Mouse (Mus musculus) thymus, adult 2 months (tissue): ENCODE measurements around the gene Ccl11. TPM values are rescaled to one million over a fixed set of nuclear protein-coding genes. Genes with fewer than 3 reads are reported as not detected.

Source experiments
- DNase-seq: peaks from one replicate; pipeline ENCODE4 v3.0.0; 2021
- H3K27ac ChIP-seq: fragments of 200-500 bp; 2 replicates; pipeline ENCODE4 v1.5.1; 2012; ENCODE audit warnings: low read length, control low read depth; ENCODE audit not compliant: control insufficient read depth, insufficient read depth
- H3K27me3 ChIP-seq: fragments of 200-500 bp; 2 replicates; pipeline ENCODE4 v1.6.1; 2012; ENCODE audit warnings: mild to moderate bottlenecking, low read length, moderate library complexity, mixed read lengths; ENCODE audit not compliant: control insufficient read depth, insufficient read depth
- H3K36me3 ChIP-seq: fragments of 200-500 bp; 2 replicates; pipeline ENCODE4 v1.6.1; 2012; ENCODE audit warnings: mild to moderate bottlenecking, low read length, moderate library complexity; ENCODE audit not compliant: control insufficient read depth, insufficient read depth
- H3K4me1 ChIP-seq: fragments of 200-500 bp; replicated peaks from 2 replicates; pipeline ENCODE4 v1.6.1; 2012; ENCODE audit warnings: low read length; ENCODE audit not compliant: control insufficient read depth, insufficient read depth
- H3K4me3 ChIP-seq: fragments of 200-500 bp; 2 replicates; pipeline ENCODE4 v1.5.1; 2012; ENCODE audit warnings: mild to moderate bottlenecking, low read length, control low read depth, moderate library complexity; ENCODE audit not compliant: control insufficient read depth, insufficient read depth
- CTCF ChIP-seq: fragments of 200-500 bp; IDR thresholded peaks from 2 replicates; pipeline ENCODE4 v1.5.1; 2012; ENCODE audit warnings: mild to moderate bottlenecking, control low read depth, low read length, moderate library complexity, borderline replicate concordance; ENCODE audit not compliant: control insufficient read depth, poor library complexity, insufficient read depth; ENCODE audit errors: extremely low read depth
- POLR2A ChIP-seq: fragments of 200-500 bp; IDR thresholded peaks from 2 replicates; pipeline ENCODE4 v1.6.1; 2012; ENCODE audit warnings: mild to moderate bottlenecking, low read length, control low read depth, moderate library complexity; ENCODE audit not compliant: control insufficient read depth, poor library complexity, insufficient read depth; ENCODE audit errors: extremely low read depth
- WGBS: fragments of 180-500 bp; shearing (Covaris S2); methylation state at CpG from one replicate; pipeline ENCODE4 v1.1.7; 2018; 5-methylcytosine and 5-hydroxymethylcytosine counted together
- polyA plus RNA-seq: library from polyadenylated mRNA; depleted of rRNA; stranded (reverse); fragments of >200 nt; gene quantifications from 2 replicates; pipeline ENCODE4 v1.2.3, GENCODE M21; 2012

Gene Ccl11
- polyA plus RNA-seq, 1 experiment: 30.1 TPM

DNA sequence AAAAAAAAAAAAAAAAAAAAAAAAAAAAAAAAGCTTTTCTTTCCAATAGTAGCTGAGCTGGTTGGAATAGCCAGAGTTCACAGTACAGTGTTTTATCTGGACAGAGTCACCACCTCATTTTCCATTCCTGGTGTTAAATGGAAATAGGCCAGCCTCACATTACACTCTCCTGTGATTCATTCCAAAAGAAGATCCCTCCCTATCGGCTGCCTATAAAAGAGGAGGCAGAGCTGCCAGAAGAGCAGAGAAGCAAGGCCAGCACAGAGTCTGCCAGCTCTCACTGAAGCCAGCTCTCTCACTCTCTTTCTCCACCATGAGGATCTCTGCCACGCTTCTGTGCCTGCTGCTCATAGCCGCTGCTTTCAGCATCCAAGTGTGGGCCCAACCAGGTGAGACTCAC is 12.2 kb upstream of the Ccl11 start, which contains the start of gene Ccl7:
TSS of gene Ccl7 (plus strand) at position 242 of the 400 bp plus-strand sequence.
- Histone ChIP-seq H3K27ac (no peak within 1 kb of the TSS), H3K27me3 (no peaks in the 10 kb centered on the region), H3K36me3 (no peaks in the 10 kb centered on the region), H3K4me3 (no peak within 1 kb of the TSS), H3K4me1 (no peaks in the 10 kb centered on the region)
- WGBS: 92% methylated on average over 3 of the region's 3 CpGs
- no peak for DNase-seq
- TF ChIP-seq CTCF (no peak), POLR2A (no peak)

DNA sequence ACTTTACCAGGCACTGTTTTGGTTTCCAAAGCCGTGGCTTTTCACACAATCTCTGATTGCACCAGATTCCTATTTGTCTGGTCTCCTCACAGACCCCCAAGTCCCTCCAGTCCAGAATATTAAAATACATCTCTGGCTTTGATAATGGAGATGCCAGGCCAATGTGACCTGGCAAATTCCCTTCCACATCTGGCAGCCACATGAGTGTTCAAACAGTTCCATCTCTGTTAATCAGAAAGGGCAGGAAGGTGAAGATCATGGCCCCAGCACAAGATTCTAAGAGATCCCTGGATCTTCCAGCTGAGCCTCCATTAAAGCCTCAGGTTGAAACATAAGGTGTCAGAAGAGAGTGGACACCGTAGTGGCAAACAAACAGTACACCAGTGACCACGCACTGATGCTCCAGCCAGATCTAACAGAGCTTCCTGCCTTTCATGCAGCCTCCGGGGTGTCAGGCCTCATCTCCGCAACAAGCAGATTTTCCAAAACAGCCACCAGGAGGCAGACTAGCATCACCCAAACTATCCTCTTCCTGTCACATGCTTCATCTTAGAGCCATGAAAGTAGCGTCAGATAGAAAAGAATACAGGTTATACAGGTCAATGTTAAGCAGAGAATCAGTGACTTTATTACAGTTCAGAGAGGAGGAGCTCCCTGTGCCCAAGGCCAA is 9.7 kb upstream of the Ccl11 start:
- H3K4me1 ChIP-seq: no peaks in the 10 kb centered on the region
- DNase-seq: peak; percentile 30
- 48% methylated on average over 6 of the region's 6 CpGs for WGBS
- H3K27ac ChIP-seq: no peak overlapping the region
- TF ChIP-seq POLR2A (no peak), CTCF (no peak)
- no peak overlapping the region for H3K4me3 ChIP-seq
- H3K36me3 ChIP-seq: no peaks in the 10 kb centered on the region
- no peaks in the 10 kb centered on the region for H3K27me3 ChIP-seq

DNA sequence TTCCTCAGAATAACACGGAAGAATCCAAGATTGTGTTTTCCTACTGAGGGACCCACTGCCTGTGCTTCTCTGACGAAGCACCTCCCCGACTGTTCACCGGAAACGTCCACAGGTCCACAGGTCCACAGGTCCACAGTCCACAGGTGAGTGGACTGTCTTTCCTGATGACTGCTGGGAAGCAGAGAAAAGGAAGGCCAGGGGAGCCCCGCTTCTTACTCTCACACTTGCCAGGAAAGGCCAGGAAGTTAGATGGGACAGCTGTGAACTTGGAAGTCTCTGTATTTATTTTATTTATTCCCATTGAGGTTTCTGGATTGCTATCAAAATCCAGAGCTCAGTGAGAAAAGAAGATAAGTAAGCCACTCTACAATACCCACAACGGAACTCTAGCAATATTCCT is 3.8 kb upstream of the Ccl11 start:
- TF ChIP-seq CTCF (no peak), POLR2A (no peak)
- Histone ChIP-seq H3K4me1 (no peaks in the 10 kb centered on the region), H3K27ac (no peak overlapping the region), H3K27me3 (no peaks in the 10 kb centered on the region), H3K4me3 (no peak overlapping the region), H3K36me3 (no peaks in the 10 kb centered on the region)
- no peak for DNase-seq
- WGBS: 92% methylated on average over 7 of the region's 7 CpGs

DNA sequence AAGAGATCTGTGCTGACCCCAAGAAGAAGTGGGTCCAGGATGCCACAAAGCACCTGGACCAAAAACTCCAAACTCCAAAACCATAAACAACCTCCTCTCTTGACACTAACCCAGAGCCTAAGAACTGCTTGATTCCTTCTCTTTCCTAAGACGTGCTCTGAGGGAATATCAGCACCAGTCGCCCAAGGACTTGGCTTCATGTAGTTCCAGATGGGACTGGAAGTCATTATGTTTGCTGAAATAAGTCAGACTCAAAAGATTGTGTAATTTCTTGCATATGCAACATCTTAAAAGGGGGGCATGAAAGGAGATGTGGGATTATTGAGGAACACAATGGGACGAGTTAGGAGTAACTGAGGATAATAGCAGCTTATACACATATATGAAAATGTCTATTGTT is 4.6 kb downstream of the Ccl11 start:
- no peak for DNase-seq
- H3K27me3 ChIP-seq: no peaks in the 10 kb centered on the region
- no peak overlapping the region for H3K4me3 ChIP-seq
- H3K4me1 ChIP-seq: no peaks in the 10 kb centered on the region
- no peak overlapping the region for H3K27ac ChIP-seq
- TF ChIP-seq POLR2A (no peak), CTCF (no peak)
- WGBS: 86% methylated on average over 3 of the region's 3 CpGs
- no peaks in the 10 kb centered on the region for H3K36me3 ChIP-seq

DNA sequence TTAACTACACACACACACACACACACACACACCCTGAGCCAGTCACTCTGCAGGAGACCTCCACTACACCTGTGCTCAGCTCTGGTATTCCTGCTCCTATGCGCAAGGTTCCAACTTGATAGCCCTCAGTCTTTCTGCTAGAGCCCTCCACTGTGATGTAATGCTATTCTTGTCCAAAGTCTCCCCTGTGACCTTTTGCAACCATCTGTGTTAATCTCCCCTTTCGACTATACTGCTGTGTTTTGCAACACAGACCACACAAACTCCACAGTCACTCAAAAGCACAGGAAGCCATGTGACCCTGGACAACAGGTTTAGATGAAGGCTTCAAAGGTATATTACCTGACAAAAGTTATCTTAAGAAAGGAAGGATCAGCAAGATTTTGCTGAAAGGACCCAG is 5.8 kb downstream of the Ccl11 start:
- 86% methylated on average over 2 of the region's 2 CpGs for WGBS
- DNase-seq: no peak
- no peak overlapping the region for H3K4me3 ChIP-seq
- no peaks in the 10 kb centered on the region for H3K27me3 ChIP-seq
- H3K36me3 ChIP-seq: no peaks in the 10 kb centered on the region
- TF ChIP-seq CTCF (no peak), POLR2A (no peak)
- no peak overlapping the region for H3K27ac ChIP-seq
- H3K4me1 ChIP-seq: no peaks in the 10 kb centered on the region

DNA sequence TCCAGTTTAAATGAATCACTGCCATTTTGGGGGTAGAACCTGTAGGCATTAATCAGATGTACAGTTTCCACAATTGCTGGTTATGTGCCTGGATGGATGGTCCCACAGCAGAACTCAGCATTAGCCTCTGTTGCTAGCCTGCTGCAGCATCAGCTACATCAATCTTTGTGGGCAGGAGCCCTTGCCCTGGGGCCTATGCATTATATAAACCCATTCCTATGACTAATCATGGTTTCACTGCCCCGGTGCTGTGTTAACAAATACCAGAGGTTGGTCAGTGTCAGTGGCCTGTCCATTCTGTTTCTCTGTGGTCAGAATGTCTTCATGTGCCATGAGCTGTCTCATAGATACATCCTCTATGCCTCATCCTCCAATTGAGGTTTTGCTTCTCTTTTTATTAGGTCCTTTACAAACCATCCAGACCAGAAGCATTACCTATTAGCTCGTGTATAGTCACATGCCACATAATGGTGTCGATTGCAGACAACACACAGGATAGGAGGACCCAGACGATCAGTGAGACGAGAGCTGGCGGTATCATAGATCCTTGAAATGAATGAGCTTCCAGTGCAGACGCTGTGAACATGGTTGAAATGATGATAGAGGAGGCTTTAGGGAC is 9.4 kb downstream of the Ccl11 start:
- H3K4me1 ChIP-seq: no peaks in the 10 kb centered on the region
- 91% methylated on average over 7 of the region's 7 CpGs for WGBS
- no peak for DNase-seq
- no peaks in the 10 kb centered on the region for H3K27me3 ChIP-seq
- no peaks in the 10 kb centered on the region for H3K36me3 ChIP-seq
- TF ChIP-seq CTCF (no peak), POLR2A (no peak)
- H3K4me3 ChIP-seq: no peak overlapping the region
- H3K27ac ChIP-seq: no peak overlapping the region

DNA sequence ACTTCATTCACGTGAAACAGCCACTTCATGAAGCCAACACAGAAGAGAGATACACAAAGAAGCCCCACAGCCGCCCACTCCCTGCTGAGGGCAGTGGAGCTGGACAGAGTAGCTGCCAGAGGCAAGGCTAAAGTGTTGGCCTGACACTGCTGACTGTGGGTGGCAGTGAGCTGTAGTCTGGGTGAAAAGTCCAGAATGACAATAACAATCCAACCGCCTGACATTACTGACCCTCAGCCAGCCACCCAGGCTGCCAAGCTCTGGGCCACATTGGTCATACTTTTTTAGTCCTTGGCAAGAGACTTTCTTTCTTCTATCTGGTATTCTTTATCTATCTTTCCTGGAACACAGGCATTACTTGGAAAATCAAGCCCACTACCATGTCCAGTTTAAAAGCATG is 13.5 kb downstream of the Ccl11 start:
- WGBS: 86% methylated on average over 3 of the region's 3 CpGs
- Histone ChIP-seq H3K27me3 (no peaks in the 10 kb centered on the region), H3K4me1 (no peaks in the 10 kb centered on the region), H3K27ac (no peak overlapping the region), H3K36me3 (no peaks in the 10 kb centered on the region), H3K4me3 (no peak overlapping the region)
- TF ChIP-seq CTCF (no peak), POLR2A (no peak)
- no peak for DNase-seq
